Comparison of ENCODE assay signal across 33 mouse cellular contexts in genomic region chr11:86905261-86905660, GRCm38 (mm10).
"Had no signal": no experiment of that assay in that cellular context is flagged by ENCODE, and none has a peak within 500 bp of the region (broad histone marks: within the 10 kb centered on the region; RNA-seq: fewer than 3 reads in every experiment).

No protein-coding gene starts in this region.

- H3K9ac ChIP-seq: heart, embryonic 13.5 days; heart, embryonic 15.5 days; hindbrain, embryonic 12.5 days; hindbrain, embryonic 13.5 days; hindbrain, embryonic 14.5 days; hindbrain, embryonic 15.5 days; intestine, embryonic 15.5 days; kidney, embryonic 15.5 days had no signal

- H3K27me3 ChIP-seq: heart, embryonic 13.5 days; heart, embryonic 15.5 days; hindbrain, embryonic 12.5 days; hindbrain, embryonic 13.5 days; hindbrain, embryonic 15.5 days; intestine, embryonic 15.5 days; kidney, embryonic 15.5 days had no signal

- H3K4me1 ChIP-seq: hindbrain, embryonic 12.5 days; hindbrain, embryonic 13.5 days; hindbrain, embryonic 15.5 days had no signal

- H3K4me3 ChIP-seq: heart, embryonic 13.5 days; heart, embryonic 15.5 days; hindbrain, embryonic 10.5 days; hindbrain, embryonic 12.5 days; hindbrain, embryonic 13.5 days; hindbrain, embryonic 15.5 days; intestine, embryonic 15.5 days; kidney, embryonic 15.5 days; layer of hippocampus, adult 2 months; left cerebral cortex, adult 2 months had no signal

- H3K9me3 ChIP-seq: heart, embryonic 13.5 days; heart, embryonic 15.5 days; hindbrain, embryonic 10.5 days; hindbrain, embryonic 12.5 days; hindbrain, embryonic 13.5 days; hindbrain, embryonic 15.5 days; intestine, embryonic 15.5 days; kidney, embryonic 15.5 days had no signal

- H3K27ac ChIP-seq: heart, embryonic 13.5 days; heart, embryonic 15.5 days; hindbrain, embryonic 10.5 days; hindbrain, embryonic 12.5 days; hindbrain, embryonic 13.5 days; hindbrain, embryonic 14.5 days; hindbrain, embryonic 15.5 days; hindbrain, postnatal 0 days; intestine, embryonic 15.5 days; kidney, embryonic 15.5 days; kidney, postnatal 0 days; left cerebral cortex, adult 2 months had no signal

- ATAC-seq: hindbrain, embryonic 16.5 days; hindbrain, postnatal 0 days; inflammation-experienced regulatory T-cells, adult 6 months; intestine, embryonic 15.5 days; intestine, embryonic 16.5 days; intestine, postnatal 0 days had no signal

- H3K36me3 ChIP-seq: heart, embryonic 13.5 days; heart, embryonic 15.5 days; hindbrain, embryonic 10.5 days; hindbrain, embryonic 12.5 days; hindbrain, embryonic 13.5 days; hindbrain, embryonic 15.5 days; intestine, embryonic 15.5 days; kidney, embryonic 15.5 days had no signal

- DNase-seq: heart, postnatal 10 days; heart, postnatal 14 days; heart, postnatal 36 days; heart, postnatal 4 days; kidney, adult 11 months; kidney, adult 18-20 months; kidney, adult 2 months; kidney, adult 8-10 months; kidney, adult 9 months; kidney, postnatal 10 days; kidney, postnatal 14 days; kidney, postnatal 25 days; kidney, postnatal 36 days; kidney, postnatal 4 days; layer of hippocampus, postnatal 36 days had no signal

- H3K4me2 ChIP-seq: heart, embryonic 11.5 days; heart, embryonic 13.5 days; heart, embryonic 15.5 days; hindbrain, embryonic 12.5 days; hindbrain, embryonic 13.5 days; hindbrain, embryonic 14.5 days; hindbrain, embryonic 15.5 days; intestine, embryonic 15.5 days; kidney, embryonic 15.5 days had no signal
